Mouse (Mus musculus): ENCODE results near the gene Saa2. TPM values are rescaled to one million over a fixed set of nuclear protein-coding genes. Genes with fewer than 3 reads are reported as not detected.
A peak's percentile ranks its signal among the peaks of the same experiment; 100 is the strongest.

Saa2 gene
- total RNA-seq, 2 experiments from 2014 or later, result not detected

- no peak for ATAC-seq (replicated peaks; ENCODE audit: low FRiP score, poor library complexity, severe bottlenecking)
Measured at GRCm38 (mm10) chr7:46761049-46761795, 9.6 kb downstream of the Saa2 start.

- no peak for ATAC-seq (replicated peaks; ENCODE audit: low FRiP score, poor library complexity, severe bottlenecking)
Measured at GRCm38 (mm10) chr7:46762601-46763000, 11.0 kb downstream of the Saa2 start.

- ATAC-seq (replicated peaks; ENCODE audit: low FRiP score, poor library complexity, severe bottlenecking), result no peak
Measured at GRCm38 (mm10) chr7:46764672-46765071, 13.1 kb downstream of the Saa2 start.

GRCm38 (mm10) chr7:46767371-46767770 is 15.8 kb downstream of the Saa2 start:
- ATAC-seq (replicated peaks; ENCODE audit: low FRiP score, poor library complexity, severe bottlenecking), result no peak

GRCm38 (mm10) chr7:46768451-46768850 is 16.9 kb downstream of the Saa2 start:
- ATAC-seq (replicated peaks; ENCODE audit: low FRiP score, poor library complexity, severe bottlenecking), result no peak

- peak; percentile 49; the same call in 1 of the 2 replicates for ATAC-seq (replicated peaks; ENCODE audit: low FRiP score, poor library complexity, severe bottlenecking)
Measured at GRCm38 (mm10) chr7:46770706-46771105, 19.1 kb downstream of the Saa2 start.

GRCm38 (mm10) chr7:46789177-46789849 is 37.7 kb downstream of the Saa2 start:
- ATAC-seq (replicated peaks; ENCODE audit: low FRiP score, poor library complexity, severe bottlenecking), result no peak

- no peak for ATAC-seq (replicated peaks; ENCODE audit: low FRiP score, poor library complexity, severe bottlenecking)
Measured at GRCm38 (mm10) chr7:46793871-46794270, 42.3 kb downstream of the Saa2 start.

- ATAC-seq (replicated peaks; ENCODE audit: low FRiP score, poor library complexity, severe bottlenecking), result peak; percentile 97
Measured at GRCm38 (mm10) chr7:46795287-46796205, 44.0 kb downstream of the Saa2 start, which contains the start of the genes Hps5 and Gtf2h1. Gene Hps5 (minus strand): TSS chr7:46796064. Gene Gtf2h1 (plus strand): TSS chr7:46796103.

GRCm38 (mm10) chr7:46796206-46796679 is 44.7 kb downstream of the Saa2 start:
- peak; percentile 29; the same call in 1 of the 2 replicates for ATAC-seq (replicated peaks; ENCODE audit: low FRiP score, poor library complexity, severe bottlenecking)

- no peak for ATAC-seq (replicated peaks; ENCODE audit: low FRiP score, poor library complexity, severe bottlenecking)
Measured at GRCm38 (mm10) chr7:46796779-46797178, 45.2 kb downstream of the Saa2 start.

Other genes with a start within 250 kb of the Saa2 start
- 4.6 TPM in 1 of 2 replicates, not detected in the other for gene Sergef, start 112.0 kb upstream of the Saa2 start, total RNA-seq (2015; ENCODE audit: low replicate concordance)
- 0.23 and 0.26 TPM in 2 replicates for gene Sergef, start 112.0 kb upstream of the Saa2 start, total RNA-seq (2017; ENCODE audit: low replicate concordance)
- not detected in 2 replicates for gene Tph1, start 79.3 kb upstream of the Saa2 start, total RNA-seq (2015; ENCODE audit: low replicate concordance)
- not detected in 2 replicates for gene Tph1, start 79.3 kb upstream of the Saa2 start, total RNA-seq (2017; ENCODE audit: low replicate concordance)
- gene Saal1, start 41.1 kb upstream of the Saa2 start, total RNA-seq (2015; ENCODE audit: low replicate concordance), result 7.1 and 7.9 TPM in 2 replicates
- gene Saal1, start 41.1 kb upstream of the Saa2 start, total RNA-seq (2017; ENCODE audit: low replicate concordance), result 4.4 and 9.9 TPM in 2 replicates
- not detected in 2 replicates for gene Saa3, start 36.1 kb upstream of the Saa2 start, total RNA-seq (2015; ENCODE audit: low replicate concordance)
- not detected in 2 replicates for gene Saa3, start 36.1 kb upstream of the Saa2 start, total RNA-seq (2017; ENCODE audit: low replicate concordance)
- gene Saa4, start 19.2 kb upstream of the Saa2 start, total RNA-seq (2015; ENCODE audit: low replicate concordance), result not detected in 2 replicates
- gene Saa4, start 19.2 kb upstream of the Saa2 start, total RNA-seq (2017; ENCODE audit: low replicate concordance), result not detected in 2 replicates
- not detected in 2 replicates for gene Saa1, start 8.8 kb upstream of the Saa2 start, total RNA-seq (2015; ENCODE audit: low replicate concordance)
- not detected in 2 replicates for gene Saa1, start 8.8 kb upstream of the Saa2 start, total RNA-seq (2017; ENCODE audit: low replicate concordance)
- gene Hps5, start 44.3 kb downstream of the Saa2 start, total RNA-seq (2015; ENCODE audit: low replicate concordance), result 7.2 and 9.2 TPM in 2 replicates
- gene Hps5, start 44.3 kb downstream of the Saa2 start, total RNA-seq (2017; ENCODE audit: low replicate concordance), result 19.8 and 29.9 TPM in 2 replicates
- 16.2 and 28.5 TPM in 2 replicates for gene Gtf2h1, start 44.3 kb downstream of the Saa2 start, total RNA-seq (2015; ENCODE audit: low replicate concordance)
- gene Gtf2h1, start 44.3 kb downstream of the Saa2 start, total RNA-seq (2017; ENCODE audit: low replicate concordance), result 15.2 and 25.9 TPM in 2 replicates
- 72.9 and 85.4 TPM in 2 replicates for gene Ldha, start 89.7 kb downstream of the Saa2 start, total RNA-seq (2015; ENCODE audit: low replicate concordance)
- gene Ldha, start 89.7 kb downstream of the Saa2 start, total RNA-seq (2017; ENCODE audit: low replicate concordance), result 29.2 and 59.4 TPM in 2 replicates
- gene Ldhc, start 109.4 kb downstream of the Saa2 start, total RNA-seq (2015; ENCODE audit: low replicate concordance), result 2.2 TPM in 1 of 2 replicates, not detected in the other
- gene Ldhc, start 109.4 kb downstream of the Saa2 start, total RNA-seq (2017; ENCODE audit: low replicate concordance), result 0.64 TPM in 1 of 2 replicates, not detected in the other
- 75.7 and 78.4 TPM in 2 replicates for gene Tsg101, start 168.2 kb downstream of the Saa2 start, total RNA-seq (2015; ENCODE audit: low replicate concordance)
- gene Tsg101, start 168.2 kb downstream of the Saa2 start, total RNA-seq (2017; ENCODE audit: low replicate concordance), result 23.5 and 33.8 TPM in 2 replicates
- 19.8 and 39.0 TPM in 2 replicates for gene Uevld, start 206.7 kb downstream of the Saa2 start, total RNA-seq (2015; ENCODE audit: low replicate concordance)
- gene Uevld, start 206.7 kb downstream of the Saa2 start, total RNA-seq (2017; ENCODE audit: low replicate concordance), result 28.6 and 35.1 TPM in 2 replicates
- gene Gm9999, start 231.8 kb downstream of the Saa2 start, total RNA-seq (2015; ENCODE audit: low replicate concordance), result not detected in 2 replicates
- gene Gm9999, start 231.8 kb downstream of the Saa2 start, total RNA-seq (2017; ENCODE audit: low replicate concordance), result not detected in 2 replicates

Measured in erythroid progenitor cell, adult 5-6 weeks (primary cell).